Comparison of ENCODE assay signal across 8 mouse cellular contexts in the genomic region with DNA sequence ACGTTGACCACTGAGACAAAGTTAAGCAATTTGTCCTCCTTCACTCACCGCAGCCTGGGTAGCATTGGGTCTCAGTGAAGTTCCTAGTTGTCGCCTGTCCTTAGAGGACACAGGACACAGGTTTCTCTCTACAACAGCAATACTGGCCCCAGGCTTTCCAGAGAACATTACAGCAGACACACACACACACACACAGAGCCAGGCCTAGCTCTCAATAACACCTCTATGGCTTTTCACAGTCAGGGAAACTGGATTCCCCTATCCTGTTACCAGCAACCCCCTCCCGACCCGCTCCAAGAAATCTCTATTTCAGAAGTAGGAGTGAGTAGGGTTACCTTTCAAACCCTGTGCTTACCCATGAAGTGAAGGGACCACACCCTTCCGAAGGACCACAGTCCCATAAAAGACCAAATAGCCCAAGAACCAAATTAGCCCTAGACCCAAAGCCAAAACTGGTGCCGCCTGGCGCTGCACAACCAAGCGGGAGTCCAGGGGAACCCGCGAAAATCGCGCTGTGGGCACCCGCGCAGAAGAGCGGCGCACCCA. TPM values are rescaled to one million over a fixed set of nuclear protein-coding genes. Genes with fewer than 3 reads are reported as not detected.
A peak's percentile ranks its signal among the peaks of the same experiment; 100 is the strongest.
DNase-seq lines count a peak whose midpoint lies in the region; ATAC-seq and TF ChIP-seq lines count a peak whose summit lies in the region.

No protein-coding gene starts in this region.

- peak overlapping the region; percentile 55; the same call in 1 of the 2 replicates for H3K4me3 ChIP-seq in liver, adult 2 months (ENCODE audit: insufficient read depth, low read depth, low read length)
- peak overlapping the region; percentile 74 for H3K4me3 ChIP-seq in hindbrain, postnatal 0 days (ENCODE audit: low read length)
- peak overlapping the region; percentile 73 for H3K4me3 ChIP-seq in midbrain, postnatal 0 days (ENCODE audit: low read depth, low read length)

- TF ChIP-seq POLR2A in liver, adult 2 months (IDR thresholded peaks at IDR 0.05; ENCODE audit: extremely low read depth, insufficient read depth, low read length) = no peak

- H3K27ac ChIP-seq in liver, adult 2 months (replicated peaks; ENCODE audit: insufficient read depth, low read depth, low read length) = no peak overlapping the region
- no peak overlapping the region for H3K27ac ChIP-seq in hindbrain, postnatal 0 days
- no peak overlapping the region for H3K27ac ChIP-seq in midbrain, postnatal 0 days (ENCODE audit: low read depth, low read length)

- H3K27me3 ChIP-seq in liver, adult 2 months (ENCODE audit: control insufficient read depth, insufficient read depth, low read length) = peaks cover 14% of the 10 kb centered on the region
- no peaks in the 10 kb centered on the region for H3K27me3 ChIP-seq in hindbrain, postnatal 0 days (ENCODE audit: insufficient read depth, low read length)
- peaks cover 20% of the 10 kb centered on the region; the same call in 1 of the 2 replicates for H3K27me3 ChIP-seq in midbrain, postnatal 0 days (ENCODE audit: insufficient read depth, low read length)

- peak; percentile 30 for ATAC-seq in hindbrain, postnatal 0 days
- ATAC-seq in midbrain, postnatal 0 days (ENCODE audit: low FRiP score) = no peak

- H3K79me2 ChIP-seq in liver, adult 2 months (ENCODE audit: control insufficient read depth, insufficient read depth, low read length) = no peaks in the 10 kb centered on the region

- H3K9ac ChIP-seq in liver, adult 2 months (ENCODE audit: low read depth, low read length) = peak overlapping the region; percentile 59; the same call in 1 of the 2 replicates
- H3K9ac ChIP-seq in hindbrain, postnatal 0 days (replicated peaks; ENCODE audit: low read length) = peak overlapping the region; percentile 64
- peak overlapping the region; percentile 70 for H3K9ac ChIP-seq in midbrain, postnatal 0 days (replicated peaks; ENCODE audit: low read length, poor library complexity, severe bottlenecking)

- DNase-seq in liver, adult 2 months (ENCODE audit: extremely low read depth, low read depth, low spot score) = no peak
- DNase-seq in liver = no peak
- peak; percentile 19 for DNase-seq in embryo, embryonic 9.5 days (ENCODE audit: extremely low spot score)
- no peak for DNase-seq in hindbrain, postnatal 0 days (ENCODE audit: low spot score)
- DNase-seq in midbrain, postnatal 0 days (ENCODE audit: low spot score) = no peak
- DNase-seq in layer of hippocampus, adult 8-10 months (ENCODE audit: low spot score in 2 of 2) = no peak
- DNase-seq in thymus, postnatal 0 days (ENCODE audit: low spot score) = no peak
- no peak for DNase-seq in frontal cortex, postnatal 14 days (ENCODE audit: low spot score in 2 of 2)

- no peaks in the 10 kb centered on the region for H3K9me3 ChIP-seq in hindbrain, postnatal 0 days (ENCODE audit: low read length)
- H3K9me3 ChIP-seq in midbrain, postnatal 0 days (ENCODE audit: low read length) = no peaks in the 10 kb centered on the region

- H3K4me2 ChIP-seq in hindbrain, postnatal 0 days (ENCODE audit: low read depth, low read length) = peak overlapping the region; percentile 100
- H3K4me2 ChIP-seq in midbrain, postnatal 0 days (ENCODE audit: low read depth, low read length, poor library complexity, severe bottlenecking) = peak overlapping the region; percentile 99

- H3K36me3 ChIP-seq in liver, adult 2 months (ENCODE audit: control insufficient read depth, insufficient read depth, low read length) = no peaks in the 10 kb centered on the region
- no peaks in the 10 kb centered on the region for H3K36me3 ChIP-seq in hindbrain, postnatal 0 days (ENCODE audit: insufficient read depth, low read length)
- H3K36me3 ChIP-seq in midbrain, postnatal 0 days (ENCODE audit: insufficient read depth, low read length) = no peaks in the 10 kb centered on the region

- 20% methylated on average over 17 of the region's 17 CpGs for WGBS in liver, adult 2 months
- WGBS in hindbrain, postnatal 0 days = 16% methylated on average over 17 of the region's 17 CpGs
- 16% methylated on average over 17 of the region's 17 CpGs for WGBS in midbrain, postnatal 0 days

- no peak for TF ChIP-seq CTCF in liver, adult 2 months (IDR thresholded peaks at IDR 0.05; ENCODE audit: low read depth, low read length)
- no peak for TF ChIP-seq CTCF in hindbrain, postnatal 0 days (IDR thresholded peaks at IDR 0.05; ENCODE audit: low read depth)
- no peak for TF ChIP-seq CTCF in midbrain, postnatal 0 days (IDR thresholded peaks at IDR 0.05)

- no peaks in the 10 kb centered on the region for H3K4me1 ChIP-seq in liver, adult 2 months (ENCODE audit: control insufficient read depth, insufficient read depth, low read length)
- H3K4me1 ChIP-seq in hindbrain, postnatal 0 days (ENCODE audit: insufficient read depth, low read length) = no peaks in the 10 kb centered on the region
- H3K4me1 ChIP-seq in midbrain, postnatal 0 days (ENCODE audit: insufficient read depth, low read length) = no peaks in the 10 kb centered on the region

RNA-seq across cellular contexts. Expression of gene Phactr2, which starts 0.9 kb away (rescaled TPM):
- 3.9 and 4.1 TPM in 2 replicates for total RNA-seq in liver, adult 2 months (2014; rRNA removed)
- 1.1 and 1.2 TPM in 2 replicates for polyA plus RNA-seq in liver, adult 2 months (2012; rRNA removed)
- total RNA-seq in hindbrain, postnatal 0 days (2014; rRNA removed) = 6.4 and 11.8 TPM in 2 replicates
- polyA plus RNA-seq in hindbrain, postnatal 0 days (2015; fragmentation: Nextera tagmentation; extraction: Ambion mirVana) = 8.8 and 10.2 TPM in 2 replicates
- 9.0 and 11.0 TPM in 2 replicates for total RNA-seq in midbrain, postnatal 0 days (2014; rRNA removed)
- polyA plus RNA-seq in midbrain, postnatal 0 days (2015; fragmentation: Nextera tagmentation; extraction: Ambion mirVana) = 8.4 TPM in 2 replicates
- total RNA-seq in layer of hippocampus, adult 8-10 months (2022) = 10 to 100 TPM; 24.3 to 27.5 (median 25.4) TPM
- polyA plus RNA-seq in thymus, postnatal 0 days (2015; fragmentation: Nextera tagmentation; extraction: Ambion mirVana) = 6.8 and 7.0 TPM in 2 replicates

RNA-seq across cellular contexts. Expression of gene Fuca2, which starts 26.0 kb away (rescaled TPM):
- 8.0 and 11.1 TPM in 2 replicates for total RNA-seq in liver, adult 2 months (2014; rRNA removed)
- polyA plus RNA-seq in liver, adult 2 months (2012; rRNA removed) = 4.0 TPM in 2 replicates
- 11.6 and 15.0 TPM in 2 replicates for total RNA-seq in hindbrain, postnatal 0 days (2014; rRNA removed)
- 59.8 and 62.3 TPM in 2 replicates for polyA plus RNA-seq in hindbrain, postnatal 0 days (2015; fragmentation: Nextera tagmentation; extraction: Ambion mirVana)
- total RNA-seq in midbrain, postnatal 0 days (2014; rRNA removed) = 15.8 and 24.3 TPM in 2 replicates
- polyA plus RNA-seq in midbrain, postnatal 0 days (2015; fragmentation: Nextera tagmentation; extraction: Ambion mirVana) = 65.7 and 67.5 TPM in 2 replicates
- total RNA-seq in layer of hippocampus, adult 8-10 months (2022) = 10 to 100 TPM; 42.0 to 52.9 (median 50.2) TPM
- polyA plus RNA-seq in thymus, postnatal 0 days (2015; fragmentation: Nextera tagmentation; extraction: Ambion mirVana) = 50.9 and 53.1 TPM in 2 replicates
